Mouse (Mus musculus) midbrain, embryonic 11.5 days (tissue): Measurements from ENCODE around the gene Sox6. TPM values are rescaled to one million over a fixed set of nuclear protein-coding genes. Genes with fewer than 3 reads are reported as not detected.

ENCODE experiments used
- ATAC-seq: fragments of 200-750 bp; cut with Nextera tagmentation; 2 replicates; pipeline ENCODE4 v1.8.0; 2017; ENCODE audit warnings: moderate TSS enrichment, moderate library complexity; ENCODE audit not compliant: low FRiP score
- DNase-seq: peaks from one replicate; pipeline ENCODE4 v3.0.0; 2015; ENCODE audit warnings: low spot score; ENCODE audit errors: missing footprints
- H3K27ac ChIP-seq: fragments of 300-500 bp; sonication (generic); 2 replicates; pipeline ENCODE4 v1.5.1; 2014; ENCODE audit warnings: low read depth, low read length
- H3K27me3 ChIP-seq: fragments of 300-500 bp; sonication (generic); 2 replicates; pipeline ENCODE4 v1.6.1; 2014; ENCODE audit warnings: mild to moderate bottlenecking, low read length, moderate library complexity, mixed read lengths; ENCODE audit not compliant: control insufficient read depth, insufficient read depth
- H3K36me3 ChIP-seq: fragments of 300-500 bp; sonication (generic); 2 replicates; pipeline ENCODE4 v1.6.1; 2014; ENCODE audit warnings: mild to moderate bottlenecking, low read length, moderate library complexity, mixed read lengths; ENCODE audit not compliant: control insufficient read depth, insufficient read depth
- H3K4me1 ChIP-seq: fragments of 300-500 bp; sonication (generic); 2 replicates; pipeline ENCODE4 v1.6.1; 2014; ENCODE audit warnings: low read length; ENCODE audit not compliant: control insufficient read depth, insufficient read depth
- H3K4me2 ChIP-seq: fragments of 300-500 bp; sonication (generic); 2 replicates; pipeline ENCODE4 v1.6.1; 2014; ENCODE audit warnings: mild to moderate bottlenecking, moderate library complexity
- H3K4me3 ChIP-seq: fragments of 300-500 bp; sonication (generic); 2 replicates; pipeline ENCODE4 v1.5.1; 2014; ENCODE audit warnings: low read depth, low read length
- H3K9ac ChIP-seq: fragments of 300-500 bp; sonication (generic); 2 replicates; pipeline ENCODE4 v1.6.1; 2014; ENCODE audit warnings: low read length
- H3K9me3 ChIP-seq: fragments of 300-500 bp; sonication (generic); 2 replicates; pipeline ENCODE4 v1.6.1; 2016; ENCODE audit warnings: low read length; ENCODE audit not compliant: control insufficient read depth
- WGBS: fragments of 180-500 bp; shearing (Covaris S2); extraction: QIAGEN DNeasy Blood & Tissue Kit; methylation state at CpG from one replicate; pipeline ENCODE4 v1.1.7; 2014; 5-methylcytosine and 5-hydroxymethylcytosine counted together
- polyA plus RNA-seq: library from polyadenylated mRNA; unstranded; fragments of >200 nt; fragmentation: Nextera tagmentation; extraction: Ambion mirVana; gene quantifications from 2 replicates; pipeline ENCODE4 v1.2.1, GENCODE M21; 2014

The Sox6 gene
- polyA plus RNA-seq, 1 experiment from 2014 or later: 42.7 TPM

DNA sequence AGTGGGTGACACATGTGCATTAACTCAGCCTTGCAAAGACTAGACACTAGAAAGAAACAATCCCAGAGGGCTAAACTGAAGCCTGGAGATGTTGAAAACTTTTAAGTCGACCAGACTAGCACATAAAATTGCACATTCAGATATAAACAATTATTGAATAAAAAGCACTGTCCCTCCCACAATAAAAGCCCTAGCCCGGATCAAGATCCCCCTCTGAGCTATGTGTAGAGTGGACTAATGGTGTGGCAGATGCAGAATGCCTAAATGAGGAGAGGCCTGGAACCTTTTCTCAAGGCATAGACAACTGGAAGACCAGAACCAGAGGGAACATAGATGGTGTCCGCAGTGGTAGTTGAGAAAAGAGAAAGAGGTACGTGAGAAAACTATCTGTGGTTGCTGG, 3.1 kb downstream of the Sox6 start:
- no peak overlapping the region for H3K4me3 ChIP-seq
- H3K27me3 ChIP-seq: peaks cover 46% of the 10 kb centered on the region
- ATAC-seq (no peak), DNase-seq (peak; percentile 83)
- H3K4me1 ChIP-seq: peaks cover 26% of the 10 kb centered on the region
- H3K36me3 ChIP-seq: no peaks in the 10 kb centered on the region
- H3K27ac ChIP-seq: no peak overlapping the region
- WGBS: 29% methylated on average over 4 of the region's 4 CpGs
- no peaks in the 10 kb centered on the region for H3K9me3 ChIP-seq
- H3K9ac ChIP-seq: no peak overlapping the region
- H3K4me2 ChIP-seq: no peak overlapping the region

DNA sequence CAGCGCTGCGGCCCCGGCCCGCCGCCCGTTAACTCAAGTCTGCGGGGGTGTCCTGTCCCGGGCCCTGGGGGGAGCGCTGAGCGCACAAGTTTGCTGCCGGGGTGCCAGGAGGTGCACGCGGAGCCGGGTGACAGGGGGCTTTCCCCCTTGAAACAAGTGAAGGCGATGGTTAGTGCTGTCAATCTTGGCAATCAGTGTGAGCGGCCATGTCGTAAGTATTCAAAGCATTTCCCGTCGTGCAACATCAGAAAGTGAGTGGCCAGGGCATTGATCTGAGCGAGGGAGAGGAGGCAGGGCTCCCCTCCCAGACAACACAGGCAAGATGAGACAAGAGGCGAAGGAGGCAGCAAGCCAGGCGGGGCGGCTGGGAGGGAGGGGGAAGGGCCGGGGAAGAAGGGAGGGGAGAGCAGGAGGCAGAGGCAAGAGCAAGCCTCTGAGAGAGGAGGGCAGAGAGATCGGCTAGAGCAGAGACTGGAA, 4.3 kb downstream of the Sox6 start:
- Histone ChIP-seq H3K4me1 (peaks cover 34% of the 10 kb centered on the region), H3K4me3 (peak overlapping the region; percentile 69), H3K36me3 (no peaks in the 10 kb centered on the region), H3K9ac (peak overlapping the region; percentile 81), H3K27ac (peak overlapping the region; percentile 74), H3K9me3 (no peaks in the 10 kb centered on the region), H3K27me3 (peaks cover 45% of the 10 kb centered on the region), H3K4me2 (peak overlapping the region; percentile 76)
- DNase-seq (peak; percentile 97), ATAC-seq (peak; percentile 73)
- WGBS: under 1% methylated on average over 25 of the region's 25 CpGs

DNA sequence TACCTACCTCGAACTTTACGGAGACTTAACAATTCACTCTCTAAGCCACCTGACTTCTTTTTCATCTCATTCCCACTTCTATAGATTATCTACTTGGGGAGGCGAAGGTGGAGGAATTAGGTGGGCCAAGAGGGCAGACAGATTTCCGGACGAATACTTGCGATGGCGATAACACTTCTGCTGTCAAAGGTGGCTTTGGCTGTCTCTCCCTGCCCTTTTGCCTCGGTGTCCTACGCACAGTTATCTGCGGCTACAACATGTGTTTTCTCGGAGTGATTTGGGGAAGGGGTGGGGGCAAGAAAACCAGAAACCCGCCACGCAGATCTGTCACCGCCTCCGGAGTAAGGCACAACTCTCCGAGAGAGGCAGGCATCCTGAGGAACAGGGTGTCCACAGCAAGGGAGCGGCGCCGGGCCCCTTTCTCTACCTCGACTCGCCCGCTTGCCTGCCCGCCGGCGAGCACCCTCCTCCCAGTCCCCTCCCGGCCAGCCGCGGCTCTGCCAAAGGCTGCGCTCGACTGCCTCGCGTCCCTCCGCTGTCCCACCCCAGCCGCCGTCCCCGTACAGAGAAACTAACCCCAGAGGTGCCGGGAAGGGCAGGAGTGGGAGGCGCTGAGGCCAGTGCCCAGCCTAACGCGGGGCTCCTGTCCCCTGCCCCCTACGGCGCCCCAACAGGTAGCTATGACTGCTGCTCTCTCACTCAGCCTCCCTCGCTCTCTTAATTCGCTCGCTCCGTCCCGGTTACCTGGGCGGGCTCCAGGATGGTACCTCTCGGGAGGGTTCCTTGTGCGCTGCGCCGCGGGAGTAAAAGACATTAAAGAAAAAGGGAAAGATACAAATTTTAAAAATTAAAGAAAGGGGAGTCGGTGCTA, 5.0 kb downstream of the Sox6 start:
- H3K27ac ChIP-seq: peak overlapping the region; percentile 74
- H3K9me3 ChIP-seq: no peaks in the 10 kb centered on the region
- H3K4me3 ChIP-seq: peak overlapping the region; percentile 69
- peak; percentile 98 for DNase-seq
- peaks cover 30% of the 10 kb centered on the region for H3K4me1 ChIP-seq
- H3K36me3 ChIP-seq: no peaks in the 10 kb centered on the region
- H3K27me3 ChIP-seq: peaks cover 38% of the 10 kb centered on the region
- peak overlapping the region; percentile 76 for H3K4me2 ChIP-seq
- H3K9ac ChIP-seq: peak overlapping the region; percentile 81
- peak; percentile 51 for ATAC-seq
- under 1% methylated on average over 54 of the region's 54 CpGs for WGBS

- Histone ChIP-seq H3K4me2 (peak overlapping the region; percentile 76), H3K27me3 (peaks cover 29% of the 10 kb centered on the region), H3K4me3 (peak overlapping the region; percentile 69), H3K36me3 (no peaks in the 10 kb centered on the region), H3K4me1 (peaks cover 25% of the 10 kb centered on the region), H3K9ac (peak overlapping the region; percentile 87), H3K9me3 (no peaks in the 10 kb centered on the region), H3K27ac (peak overlapping the region; percentile 66)
- peak; percentile 51; the same call in 1 of the 2 replicates for ATAC-seq
- 0% methylated on average over 11 of the region's 11 CpGs for WGBS
- DNase-seq: peak; percentile 97
Observed at GRCm38 (mm10) chr7:116032596-116033307, 5.8 kb downstream of the Sox6 start.

- Histone ChIP-seq H3K4me3 (peak overlapping the region; percentile 69), H3K27ac (peak overlapping the region; percentile 66), H3K9me3 (no peaks in the 10 kb centered on the region), H3K36me3 (no peaks in the 10 kb centered on the region), H3K4me1 (peaks cover 30% of the 10 kb centered on the region), H3K9ac (peak overlapping the region; percentile 87), H3K4me2 (peak overlapping the region; percentile 76), H3K27me3 (peaks cover 21% of the 10 kb centered on the region)
- ATAC-seq (peak; percentile 59), DNase-seq (peak; percentile 98)
- WGBS: under 1% methylated on average over 65 of the region's 65 CpGs
Observed at GRCm38 (mm10) chr7:116031718-116032595, 6.6 kb downstream of the Sox6 start.

DNA sequence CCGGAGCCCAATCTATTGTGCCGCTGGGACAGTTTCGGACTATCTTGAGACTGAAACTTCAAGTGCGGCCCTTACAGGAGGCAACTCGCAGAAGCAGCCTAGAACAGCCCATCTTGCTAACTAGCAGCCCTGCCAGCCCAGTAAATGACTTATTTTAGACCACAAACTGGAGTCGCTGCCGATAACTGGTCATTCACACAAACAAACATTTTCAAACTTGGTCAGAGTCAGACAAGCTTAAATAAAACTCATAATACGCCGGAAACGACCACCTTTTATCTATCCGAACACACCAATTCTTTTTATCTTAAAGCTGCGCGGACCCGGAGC, 7.2 kb downstream of the Sox6 start:
- 0% methylated on average over 14 of the region's 14 CpGs for WGBS

GRCm38 (mm10) chr7:116030597-116031387, 7.8 kb downstream of the Sox6 start:
- Histone ChIP-seq H3K9me3 (no peaks in the 10 kb centered on the region), H3K27ac (peak overlapping the region; percentile 66), H3K4me3 (peak overlapping the region; percentile 69), H3K27me3 (peaks cover 9% of the 10 kb centered on the region), H3K4me1 (peaks cover 30% of the 10 kb centered on the region), H3K4me2 (peak overlapping the region; percentile 76), H3K36me3 (no peaks in the 10 kb centered on the region), H3K9ac (peak overlapping the region; percentile 87)
- DNase-seq (peak; percentile 98), ATAC-seq (peak; percentile 28; the same call in 1 of the 2 replicates)
- 5% methylated on average over 26 of the region's 26 CpGs for WGBS

More for the DNA sequence above, 7.2 kb downstream of the Sox6 start:
- H3K27me3 ChIP-seq: peaks cover 15% of the 10 kb centered on the region
- H3K9me3 ChIP-seq: no peaks in the 10 kb centered on the region
- peak overlapping the region; percentile 69 for H3K4me3 ChIP-seq
- peaks cover 30% of the 10 kb centered on the region for H3K4me1 ChIP-seq
- no peak for DNase-seq
- H3K4me2 ChIP-seq: peak overlapping the region; percentile 76
- peak overlapping the region; percentile 87 for H3K9ac ChIP-seq
- H3K27ac ChIP-seq: peak overlapping the region; percentile 66
- ATAC-seq: 0 out of 2 replicates have a peak, but pooled peaks have one; percentile 5
- no peaks in the 10 kb centered on the region for H3K36me3 ChIP-seq

DNA sequence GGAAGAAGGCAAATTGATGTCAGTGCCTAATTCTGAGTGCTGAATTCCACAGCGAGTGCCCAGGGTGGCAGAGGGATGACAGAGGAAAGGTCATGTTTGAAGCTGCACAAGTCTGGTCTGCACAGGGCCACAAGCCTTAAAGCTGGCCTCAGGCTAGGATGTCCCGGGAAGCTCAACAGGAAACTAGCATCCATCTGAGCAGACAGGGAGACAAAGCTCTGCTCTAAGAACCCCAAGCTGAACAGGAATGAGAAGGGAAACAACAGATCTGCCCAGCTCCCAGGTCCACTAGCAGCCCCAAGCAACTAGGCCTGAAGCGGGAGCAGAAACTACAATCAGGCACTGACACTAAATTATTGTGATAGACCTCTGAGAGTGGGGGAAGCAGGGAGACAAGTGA, 8.6 kb downstream of the Sox6 start:
- Histone ChIP-seq H3K4me3 (peak overlapping the region; percentile 69; the same call in 1 of the 2 replicates), H3K4me2 (peak overlapping the region; percentile 76), H3K36me3 (no peaks in the 10 kb centered on the region), H3K9ac (peak overlapping the region; percentile 87), H3K27me3 (peaks cover 1% of the 10 kb centered on the region; the same call in 1 of the 2 replicates), H3K4me1 (peaks cover 27% of the 10 kb centered on the region), H3K9me3 (no peaks in the 10 kb centered on the region), H3K27ac (no peak overlapping the region; the same call in 1 of the 2 replicates)
- DNase-seq (no peak), ATAC-seq (no peak)
- 33% methylated on average over 3 of the region's 3 CpGs for WGBS
